Mouse (Mus musculus): ENCODE data around the gene Aatk.
A peak's percentile ranks its signal among the peaks of the same experiment; 100 is the strongest.

Aatk gene

GRCm38 (mm10) chr11:120051124-120051811 is 4.3 kb upstream of the Aatk start:
- peak; percentile 40 for DNase-seq

GRCm38 (mm10) chr11:120049067-120049466 is 2.1 kb upstream of the Aatk start:
- DNase-seq: no peak

- DNase-seq: no peak
Observed at GRCm38 (mm10) chr11:120048252-120048556, 1.2 kb upstream of the Aatk start.

- DNase-seq: no peak
Observed at GRCm38 (mm10) chr11:120047531-120048251, 724 bp upstream of the Aatk start.

DNA sequence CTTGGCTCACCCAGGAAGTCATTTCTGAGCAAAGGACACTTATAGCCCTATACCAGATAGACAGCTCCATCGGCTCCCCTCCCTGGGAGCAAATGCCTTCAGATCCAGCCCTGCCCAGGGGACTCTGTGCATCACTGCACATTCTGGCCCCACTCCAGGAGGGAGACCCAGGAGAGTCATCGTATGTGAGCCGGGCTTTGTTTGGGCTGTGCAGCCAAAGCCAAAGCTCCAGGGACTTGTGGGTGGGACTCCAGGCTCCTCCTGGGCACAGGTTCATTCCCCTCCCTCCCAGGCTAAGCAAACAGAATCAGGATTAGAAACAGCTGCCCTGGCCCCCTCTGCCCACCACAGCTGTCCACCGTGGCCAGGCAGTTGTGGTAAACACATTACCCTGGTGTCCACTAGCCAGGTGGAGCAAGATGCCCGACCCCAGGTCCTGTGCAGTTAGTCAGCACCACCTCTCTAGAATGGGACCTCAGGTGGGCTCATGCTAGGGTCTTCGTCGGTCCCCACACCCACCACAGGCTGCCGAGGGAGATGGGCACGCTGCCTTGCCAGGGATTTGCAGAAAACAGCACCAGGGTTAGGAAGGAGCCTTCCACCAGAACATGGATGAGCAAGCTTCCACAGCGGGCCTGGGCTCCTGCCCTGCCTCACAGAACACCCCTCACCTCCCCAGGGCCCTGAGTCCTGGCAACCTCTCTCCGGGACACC is 971 bp downstream of the Aatk start:
- DNase-seq: no peak

DNA sequence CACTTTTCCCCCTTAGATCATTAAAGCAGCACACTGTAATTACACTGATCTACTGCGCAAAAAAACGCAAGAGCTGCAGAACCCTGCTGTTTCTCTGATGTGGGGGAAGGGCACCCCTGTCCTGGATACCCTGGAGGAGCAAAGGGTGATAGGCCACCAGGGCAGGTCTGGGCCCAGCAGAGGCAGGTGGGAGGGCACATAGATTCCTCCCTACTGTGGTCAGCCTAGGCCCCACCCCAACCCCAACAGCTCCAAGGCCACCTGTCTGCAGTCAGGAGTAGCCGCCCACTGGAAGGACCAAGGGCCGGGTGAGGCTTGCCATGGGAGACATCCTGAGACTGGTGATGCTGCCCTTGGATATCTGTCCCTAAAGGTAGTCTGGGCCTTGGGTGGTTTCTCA is 1.6 kb downstream of the Aatk start:
- DNase-seq: no peak

- peak; percentile 63 for DNase-seq
Observed at GRCm38 (mm10) chr11:120042141-120042838, 4.7 kb downstream of the Aatk start.

- peak; percentile 94 for DNase-seq
Observed at GRCm38 (mm10) chr11:120041191-120042123, 5.5 kb downstream of the Aatk start.

DNA sequence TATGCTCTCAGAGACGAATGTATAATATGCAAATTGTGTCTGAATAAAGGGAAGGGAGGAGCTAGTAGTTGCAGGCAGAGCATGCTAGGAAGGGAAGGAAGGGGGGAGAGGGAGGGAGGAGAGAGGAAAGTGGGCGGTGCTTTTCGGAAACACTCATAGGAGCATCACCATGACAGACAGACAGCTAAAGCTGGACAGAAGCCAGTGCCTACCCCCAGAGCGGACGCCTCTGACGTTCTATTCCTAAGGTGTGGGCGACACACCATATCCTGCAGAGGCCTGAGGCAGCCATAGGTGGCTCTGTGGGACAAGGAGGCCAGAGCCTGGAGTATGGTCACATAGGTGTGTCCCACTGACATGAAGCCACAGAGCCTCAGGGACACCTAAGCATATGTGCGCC is 6.5 kb downstream of the Aatk start:
- DNase-seq: peak; percentile 75

DNA sequence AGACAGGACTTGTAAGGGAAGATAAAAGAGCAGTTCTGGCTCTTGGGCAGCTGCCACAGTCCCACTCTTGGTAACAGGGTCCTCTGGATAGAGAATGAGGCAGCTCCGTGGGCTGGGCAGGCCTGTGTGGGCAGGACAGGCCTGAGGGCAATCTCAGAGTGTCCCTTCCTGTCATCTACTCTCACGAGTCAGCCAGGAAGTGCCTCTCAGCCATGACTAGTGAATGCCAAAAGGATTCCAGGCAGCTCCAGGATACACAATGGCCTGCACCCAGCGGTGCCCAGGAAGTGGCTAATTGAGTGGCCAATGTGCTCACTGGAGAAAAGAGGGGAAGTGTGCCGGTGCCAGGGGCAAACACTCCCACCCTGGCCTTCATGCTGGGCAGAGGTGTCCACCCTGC is 7.4 kb downstream of the Aatk start:
- peak; percentile 72 for DNase-seq

- no peak for DNase-seq
Observed at GRCm38 (mm10) chr11:120034762-120035161, 12.2 kb downstream of the Aatk start.

GRCm38 (mm10) chr11:120034306-120034705 is 12.7 kb downstream of the Aatk start:
- DNase-seq: no peak

- no peak for DNase-seq
Observed at GRCm38 (mm10) chr11:120033473-120033872, 13.5 kb downstream of the Aatk start.

GRCm38 (mm10) chr11:120032052-120032451 is 14.9 kb downstream of the Aatk start:
- DNase-seq: peak; percentile 54

DNA sequence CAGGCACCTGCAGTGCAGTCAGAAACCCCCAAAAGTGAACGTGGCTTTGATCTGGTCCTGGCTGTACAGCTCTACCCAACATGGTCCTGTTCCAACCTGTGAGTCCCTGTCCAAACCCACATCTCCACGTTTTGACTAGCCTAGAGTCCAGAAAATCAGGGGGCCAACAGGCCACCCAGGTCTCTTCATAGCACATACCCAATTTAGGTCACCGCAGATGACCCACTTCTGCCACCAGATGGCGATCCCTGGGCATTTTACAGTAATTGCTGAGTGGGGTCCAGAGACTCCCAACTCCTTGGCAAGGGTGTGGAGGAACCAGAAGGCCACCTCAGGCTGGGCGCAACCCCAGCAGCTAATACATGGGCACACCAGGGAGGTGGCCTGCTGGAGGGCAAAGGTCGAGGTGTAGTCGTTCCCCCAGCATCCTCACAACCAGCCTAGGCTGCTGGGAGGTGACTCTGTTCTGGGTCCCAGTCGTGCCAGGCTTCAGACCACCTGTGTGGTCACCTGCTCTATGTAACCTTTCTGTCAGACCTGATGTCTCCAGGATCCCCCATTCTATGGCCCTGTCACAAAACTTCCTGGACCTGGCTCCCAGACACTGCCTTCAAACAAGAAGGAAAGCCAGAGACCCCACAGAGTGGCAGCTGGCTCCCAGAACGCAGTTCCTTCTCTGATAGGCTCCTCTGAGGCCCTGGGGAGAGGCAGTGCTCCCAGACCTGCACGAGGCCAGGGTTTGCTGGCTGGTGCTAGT is 16.6 kb downstream of the Aatk start:
- DNase-seq: peak; percentile 81

- DNase-seq: peak; percentile 50
Observed at GRCm38 (mm10) chr11:120029431-120030144, 17.4 kb downstream of the Aatk start.

DNA sequence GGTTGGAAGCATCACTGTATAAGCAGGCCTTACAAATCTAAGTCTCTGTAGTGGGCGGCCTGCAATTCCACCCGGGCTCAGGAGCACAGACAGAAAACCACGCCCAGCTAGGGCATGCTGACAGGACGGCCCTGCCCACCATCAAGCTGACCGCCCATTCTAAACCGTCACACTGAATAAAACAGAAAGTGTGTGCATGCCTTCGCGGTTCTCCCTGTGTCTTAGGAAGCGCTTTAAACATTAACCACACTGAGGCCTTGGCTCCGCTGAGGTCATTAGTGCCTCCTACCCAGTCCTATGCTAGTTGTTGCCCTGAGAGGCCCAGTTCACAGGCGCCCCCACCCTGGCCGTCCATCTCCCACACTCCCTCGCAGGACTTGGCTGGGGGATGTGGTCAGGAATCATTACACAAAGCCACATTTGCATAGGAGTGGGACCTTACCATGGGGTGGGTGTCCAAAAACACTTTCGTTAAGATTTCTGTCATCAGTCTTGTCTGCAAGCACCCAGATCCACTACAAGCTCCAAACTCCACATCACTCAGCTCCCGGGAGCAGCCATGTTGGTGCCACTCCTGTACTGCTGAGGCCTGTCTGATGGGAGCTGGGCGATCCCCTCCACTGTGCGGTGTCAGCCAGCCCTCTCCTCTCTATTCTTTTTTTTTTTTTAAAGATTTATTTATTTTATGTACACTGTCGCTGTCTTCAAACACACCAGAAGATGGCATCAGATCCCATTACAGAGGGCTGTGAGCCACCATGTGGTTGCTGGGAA is 18.5 kb downstream of the Aatk start:
- DNase-seq: no peak

GRCm38 (mm10) chr11:120026941-120027340 is 20.0 kb downstream of the Aatk start:
- no peak for DNase-seq

- no peak for DNase-seq
Observed at GRCm38 (mm10) chr11:120022841-120023240, 24.1 kb downstream of the Aatk start.

- DNase-seq: no peak
Observed at GRCm38 (mm10) chr11:120022216-120022615, 24.8 kb downstream of the Aatk start.

Measured in lung, postnatal 10 days (tissue).